Mouse (Mus musculus) cerebellum, adult 11 months (tissue): ENCODE results near the gene Mrgbp.

Experiments used
- DNase-seq: peaks from one replicate; pipeline ENCODE4 v3.0.0; 2022

The Mrgbp gene

GRCm38 (mm10) chr2:180581002-180581401 lies at the start of gene Mrgbp:
Gene Mrgbp (plus strand): TSS chr2:180581304.
- DNase-seq, result no peak

- DNase-seq, result no peak
Measured at GRCm38 (mm10) chr2:180531671-180532385, 49.3 kb upstream of the Mrgbp start.

- DNase-seq, result no peak
Measured at GRCm38 (mm10) chr2:180532386-180532995, 48.6 kb upstream of the Mrgbp start.

- no peak for DNase-seq
Measured at GRCm38 (mm10) chr2:180533237-180533636, 47.9 kb upstream of the Mrgbp start.

GRCm38 (mm10) chr2:180543675-180544074 lies 37.4 kb upstream of the Mrgbp start:
- no peak for DNase-seq

GRCm38 (mm10) chr2:180545046-180545445 lies 36.1 kb upstream of the Mrgbp start:
- no peak for DNase-seq

- no peak for DNase-seq
Measured at GRCm38 (mm10) chr2:180547384-180548106, 33.6 kb upstream of the Mrgbp start.

- no peak for DNase-seq
Measured at GRCm38 (mm10) chr2:180552340-180552739, 28.8 kb upstream of the Mrgbp start.

- no peak for DNase-seq
Measured at GRCm38 (mm10) chr2:180555219-180555618, 25.9 kb upstream of the Mrgbp start.

GRCm38 (mm10) chr2:180556470-180556869 lies 24.6 kb upstream of the Mrgbp start:
- no peak for DNase-seq

GRCm38 (mm10) chr2:180560245-180560644 lies 20.9 kb upstream of the Mrgbp start:
- no peak for DNase-seq

- DNase-seq, result no peak
Measured at GRCm38 (mm10) chr2:180562146-180562545, 19.0 kb upstream of the Mrgbp start.

GRCm38 (mm10) chr2:180563296-180563695 lies 17.8 kb upstream of the Mrgbp start:
- no peak for DNase-seq

- DNase-seq, result no peak
Measured at GRCm38 (mm10) chr2:180563841-180564240, 17.3 kb upstream of the Mrgbp start.

GRCm38 (mm10) chr2:180566240-180566913 lies 14.7 kb upstream of the Mrgbp start:
- peak; percentile 48 for DNase-seq

GRCm38 (mm10) chr2:180569028-180569643 lies 12.0 kb upstream of the Mrgbp start:
- DNase-seq, result no peak

- no peak for DNase-seq
Measured at GRCm38 (mm10) chr2:180576482-180576881, 4.6 kb upstream of the Mrgbp start.

- peak; percentile 52 for DNase-seq
Measured at GRCm38 (mm10) chr2:180578686-180579085, 2.4 kb upstream of the Mrgbp start.

GRCm38 (mm10) chr2:180582481-180583153 lies 1.5 kb downstream of the Mrgbp start:
- DNase-seq, result peak; percentile 98

- DNase-seq, result no peak
Measured at GRCm38 (mm10) chr2:180583154-180583507, 2.0 kb downstream of the Mrgbp start.

- DNase-seq, result no peak
Measured at GRCm38 (mm10) chr2:180588736-180589122, 7.6 kb downstream of the Mrgbp start.

GRCm38 (mm10) chr2:180589123-180589831 lies 8.2 kb downstream of the Mrgbp start, which contains the start of gene Ogfr:
Gene Ogfr (plus strand): TSS chr2:180589245.
- peak; percentile 74 for DNase-seq
